Mouse (Mus musculus) embryonic facial prominence, embryonic 14.5 days (tissue): ENCODE results near the gene Bcar3. TPM values are rescaled to one million over a fixed set of nuclear protein-coding genes. Genes with fewer than 3 reads are reported as not detected.

Experiments used
- ATAC-seq: fragments of 200-750 bp; cut with Nextera tagmentation; 2 replicates; pipeline ENCODE4 v1.8.0; 2017; ENCODE audit warnings: low read depth, moderate number of reproducible peaks, moderate TSS enrichment
- DNase-seq: peaks from one replicate; pipeline ENCODE4 v3.0.0-alpha.2; 2015; ENCODE audit warnings: low spot score
- H3K27ac ChIP-seq: fragments of 300-500 bp; sonication (generic); replicated peaks from 2 replicates; pipeline ENCODE4 v1.5.1; 2014; ENCODE audit warnings: low read depth, mild to moderate bottlenecking, low read length, moderate library complexity
- H3K27me3 ChIP-seq: fragments of 300-500 bp; sonication (generic); replicated peaks from 2 replicates; pipeline ENCODE4 v1.6.1; 2014; ENCODE audit warnings: low read length; ENCODE audit not compliant: control insufficient read depth, insufficient read depth
- H3K36me3 ChIP-seq: fragments of 300-500 bp; sonication (generic); 2 replicates; pipeline ENCODE4 v1.6.1; 2014; ENCODE audit warnings: low read length, mixed read lengths; ENCODE audit not compliant: control insufficient read depth, insufficient read depth
- H3K4me1 ChIP-seq: fragments of 300-500 bp; sonication (generic); 2 replicates; pipeline ENCODE4 v1.6.1; 2014; ENCODE audit warnings: antibody characterized with exemption, low read length; ENCODE audit not compliant: control insufficient read depth, insufficient read depth
- H3K4me2 ChIP-seq: fragments of 300-500 bp; sonication (generic); 2 replicates; pipeline ENCODE4 v1.6.1; 2014; ENCODE audit warnings: low read depth, mild to moderate bottlenecking, low read length, moderate library complexity, mixed read lengths
- H3K4me3 ChIP-seq: fragments of 300-500 bp; sonication (generic); 2 replicates; pipeline ENCODE4 v1.5.1; 2014; ENCODE audit warnings: low read depth, mild to moderate bottlenecking, low read length
- H3K9ac ChIP-seq: fragments of 300-500 bp; sonication (generic); 2 replicates; pipeline ENCODE4 v1.6.1; 2014; ENCODE audit warnings: low read depth, mild to moderate bottlenecking, low read length, moderate library complexity, mixed read lengths
- H3K9me3 ChIP-seq: fragments of 300-500 bp; sonication (generic); 2 replicates; pipeline ENCODE4 v1.6.1; 2016; ENCODE audit warnings: low read length; ENCODE audit not compliant: control insufficient read depth
- WGBS: fragments of 180-500 bp; shearing (Covaris S2); extraction: QIAGEN DNeasy Blood & Tissue Kit; methylation state at CpG from one replicate; pipeline ENCODE4 v1.1.7; 2014; 5-methylcytosine and 5-hydroxymethylcytosine counted together
- polyA plus RNA-seq: library from polyadenylated mRNA; unstranded; fragments of >200 nt; fragmentation: Nextera tagmentation; extraction: Ambion mirVana; gene quantifications from 2 replicates; pipeline ENCODE4 v1.2.1, GENCODE M21; 2014

Gene Bcar3
- polyA plus RNA-seq, 1 experiment from 2014 or later = 10.0 TPM

- peak overlapping the region; percentile 75 for H3K4me3 ChIP-seq
- H3K36me3 ChIP-seq = no peaks in the 10 kb centered on the region
- no peak for ATAC-seq
- 29% methylated on average over 16 of the region's 16 CpGs for WGBS
- H3K9me3 ChIP-seq = no peaks in the 10 kb centered on the region
- H3K27me3 ChIP-seq = no peaks in the 10 kb centered on the region; the same call in 1 of the 2 replicates
- H3K9ac ChIP-seq = no peak overlapping the region
- H3K4me2 ChIP-seq = peak overlapping the region; percentile 91
- peaks cover 15% of the 10 kb centered on the region; the same call in 1 of the 2 replicates for H3K4me1 ChIP-seq
- H3K27ac ChIP-seq = no peak overlapping the region
- DNase-seq = no peak
Measured at GRCm38 (mm10) chr3:122418564-122419274, 124.8 kb downstream of the Bcar3 start.

- H3K4me1 ChIP-seq = peaks cover 9% of the 10 kb centered on the region; the same call in 1 of the 2 replicates
- H3K27me3 ChIP-seq = no peaks in the 10 kb centered on the region; the same call in 1 of the 2 replicates
- ATAC-seq (peak; percentile 90), DNase-seq (peak; percentile 85)
- H3K9ac ChIP-seq = peak overlapping the region; percentile 78
- no peaks in the 10 kb centered on the region for H3K9me3 ChIP-seq
- H3K27ac ChIP-seq = peak overlapping the region; percentile 58
- no peaks in the 10 kb centered on the region for H3K36me3 ChIP-seq
- WGBS = 1% methylated on average over 63 of the region's 63 CpGs
- H3K4me2 ChIP-seq = peak overlapping the region; percentile 91
- H3K4me3 ChIP-seq = peak overlapping the region; percentile 75
Measured at GRCm38 (mm10) chr3:122419610-122420409, 125.9 kb downstream of the Bcar3 start.

GRCm38 (mm10) chr3:122420410-122420774, 126.5 kb downstream of the Bcar3 start:
- H3K9me3 ChIP-seq = no peaks in the 10 kb centered on the region
- peak overlapping the region; percentile 78 for H3K9ac ChIP-seq
- peak overlapping the region; percentile 91 for H3K4me2 ChIP-seq
- ATAC-seq (peak; percentile 58), DNase-seq (peak; percentile 76)
- peak overlapping the region; percentile 58 for H3K27ac ChIP-seq
- H3K36me3 ChIP-seq = no peaks in the 10 kb centered on the region
- peak overlapping the region; percentile 75 for H3K4me3 ChIP-seq
- H3K27me3 ChIP-seq = no peaks in the 10 kb centered on the region; the same call in 1 of the 2 replicates
- peaks cover 9% of the 10 kb centered on the region; the same call in 1 of the 2 replicates for H3K4me1 ChIP-seq
- WGBS = 1% methylated on average over 15 of the region's 15 CpGs

GRCm38 (mm10) chr3:122421042-122421702, 127.2 kb downstream of the Bcar3 start:
- Histone ChIP-seq H3K4me3 (peak overlapping the region; percentile 75), H3K4me2 (peak overlapping the region; percentile 91), H3K9me3 (no peaks in the 10 kb centered on the region), H3K27me3 (no peaks in the 10 kb centered on the region; the same call in 1 of the 2 replicates), H3K36me3 (no peaks in the 10 kb centered on the region), H3K4me1 (peaks cover 9% of the 10 kb centered on the region; the same call in 1 of the 2 replicates), H3K9ac (peak overlapping the region; percentile 78; the same call in 1 of the 2 replicates), H3K27ac (no peak overlapping the region)
- no peak for DNase-seq
- no peak for ATAC-seq
- 15% methylated on average over 13 of the region's 13 CpGs for WGBS

GRCm38 (mm10) chr3:122421802-122422201, 127.9 kb downstream of the Bcar3 start:
- 68% methylated on average over 7 of the region's 7 CpGs for WGBS
- peak overlapping the region; percentile 91; the same call in 1 of the 2 replicates for H3K4me2 ChIP-seq

GRCm38 (mm10) chr3:122422276-122422675, 128.3 kb downstream of the Bcar3 start:
- no peak overlapping the region for H3K4me3 ChIP-seq
- H3K27ac ChIP-seq = no peak overlapping the region
- WGBS = 83% methylated on average over 7 of the region's 7 CpGs
- DNase-seq (no peak), ATAC-seq (no peak)
- no peaks in the 10 kb centered on the region; the same call in 1 of the 2 replicates for H3K27me3 ChIP-seq
- no peaks in the 10 kb centered on the region for H3K36me3 ChIP-seq
- H3K4me2 ChIP-seq = 0 out of 2 replicates have a peak overlapping the region, but pooled peaks have one; percentile 91
- peaks cover 9% of the 10 kb centered on the region; the same call in 1 of the 2 replicates for H3K4me1 ChIP-seq
- H3K9me3 ChIP-seq = no peaks in the 10 kb centered on the region
- no peak overlapping the region for H3K9ac ChIP-seq

More at GRCm38 (mm10) chr3:122421802-122422201, 127.9 kb downstream of the Bcar3 start:
- Histone ChIP-seq H3K27me3 (no peaks in the 10 kb centered on the region; the same call in 1 of the 2 replicates), H3K4me1 (peaks cover 9% of the 10 kb centered on the region; the same call in 1 of the 2 replicates), H3K4me3 (peak overlapping the region; percentile 75; the same call in 1 of the 2 replicates), H3K9ac (no peak overlapping the region), H3K9me3 (no peaks in the 10 kb centered on the region), H3K27ac (no peak overlapping the region), H3K36me3 (no peaks in the 10 kb centered on the region)
- DNase-seq = no peak
- no peak for ATAC-seq

- H3K4me3 ChIP-seq = no peak overlapping the region
- DNase-seq = no peak
- no peaks in the 10 kb centered on the region; the same call in 1 of the 2 replicates for H3K27me3 ChIP-seq
- H3K9me3 ChIP-seq = no peaks in the 10 kb centered on the region
- H3K9ac ChIP-seq = no peak overlapping the region
- 85% methylated on average over 7 of the region's 7 CpGs for WGBS
- H3K4me2 ChIP-seq = no peak overlapping the region
- ATAC-seq = no peak
- no peaks in the 10 kb centered on the region for H3K36me3 ChIP-seq
- H3K27ac ChIP-seq = no peak overlapping the region
- peaks cover 9% of the 10 kb centered on the region; the same call in 1 of the 2 replicates for H3K4me1 ChIP-seq
Measured at GRCm38 (mm10) chr3:122423643-122424042, 129.7 kb downstream of the Bcar3 start.

GRCm38 (mm10) chr3:122428325-122428821, 134.4 kb downstream of the Bcar3 start:
- 85% methylated on average over 7 of the region's 7 CpGs for WGBS
- ATAC-seq = no peak
- Histone ChIP-seq H3K27me3 (no peaks in the 10 kb centered on the region), H3K27ac (no peak overlapping the region), H3K9me3 (no peaks in the 10 kb centered on the region), H3K36me3 (no peaks in the 10 kb centered on the region), H3K9ac (no peak overlapping the region), H3K4me3 (no peak overlapping the region), H3K4me2 (no peak overlapping the region), H3K4me1 (peaks cover 26% of the 10 kb centered on the region)
- no peak for DNase-seq
